Mouse (Mus musculus) liver (tissue): ENCODE measurements around the gene Gm21319.
"Not testable (repeated sequence)": the region's sequence is repeated elsewhere in the genome, so short reads cannot be mapped to it uniquely, and the experiment has no call there.

Experiments
- DNase-seq: peaks from one replicate; pipeline ENCODE4 v3.0.0-alpha.2; 2020; ENCODE audit warnings: mixed read lengths

The Gm21319 gene

GRCm38 (mm10) chr12:87775655-87776054 is at the start of gene Gm21319:
Gene Gm21319, minus strand, starts transcription at chr12:87775755.
- DNase-seq = not testable (repeated sequence)

GRCm38 (mm10) chr12:87816277-87816676 is 40.7 kb upstream of the Gm21319 start, which contains the start of gene BB287469:
Gene BB287469, plus strand, starts transcription at chr12:87816577.
- DNase-seq = not testable (repeated sequence)

- DNase-seq = not testable (repeated sequence)
Measured at GRCm38 (mm10) chr12:87797971-87798370, 22.4 kb upstream of the Gm21319 start.

- not testable (repeated sequence) for DNase-seq
Measured at GRCm38 (mm10) chr12:87795212-87795611, 19.7 kb upstream of the Gm21319 start, which contains the start of gene Gm21936. Gene Gm21936, plus strand, starts transcription at chr12:87795512.
